In the genomic region with DNA sequence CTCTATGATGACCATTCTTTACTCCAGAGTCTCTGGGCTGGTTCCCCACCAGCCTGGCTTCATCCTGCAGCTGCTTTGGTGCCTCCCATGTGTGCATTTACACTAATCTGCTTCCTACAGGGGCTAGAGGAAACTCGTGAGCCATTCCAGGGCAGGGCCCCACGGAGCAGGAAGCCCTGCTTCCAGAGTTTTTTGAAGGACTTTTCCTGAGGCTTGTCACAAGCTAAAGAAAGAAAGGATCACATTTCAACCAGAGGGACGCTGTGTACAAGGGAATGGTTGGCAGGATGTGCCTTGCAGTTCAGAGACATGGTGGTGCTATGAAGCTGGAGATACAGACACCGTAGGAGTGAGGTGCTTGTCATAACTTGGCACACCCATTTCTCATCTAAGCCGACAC, we compare ENCODE assay signal across 11 mouse cellular contexts. TPM values are rescaled to one million over a fixed set of nuclear protein-coding genes. Genes with fewer than 3 reads are reported as not detected.
DNase-seq lines count a peak whose midpoint lies in the region; ATAC-seq lines count a peak whose summit lies in the region.
"Had no signal": no experiment of that assay in that cellular context is flagged by ENCODE, and none has a peak within 500 bp of the region (broad histone marks: within the 10 kb centered on the region; RNA-seq: fewer than 3 reads in every experiment).

No protein-coding gene starts in this region.

- no peak for DNase-seq in liver, embryonic 13.5 days
- peak; percentile 35 for DNase-seq in heart, adult 8-10 months (ENCODE audit: low spot score)
- peak; percentile 18 for DNase-seq in heart, postnatal 4 days
- peak; percentile 10 for DNase-seq in lung, postnatal 25 days (ENCODE audit: low spot score)
- DNase-seq in spleen, postnatal 4 days (ENCODE audit: low spot score in 2 of 2), result no peak
- no peak for DNase-seq in Muller cell, postnatal 12 days (ENCODE audit: inconsistent ontology term)
- DNase-seq: adrenal gland, postnatal 36 days; left cerebral cortex, postnatal 4 days; right cerebral cortex, postnatal 4 days had no signal

- H3K9me3 ChIP-seq in liver, embryonic 13.5 days (replicated peaks), result no peaks in the 10 kb centered on the region
- no peaks in the 10 kb centered on the region for H3K9me3 ChIP-seq in liver, embryonic 12.5 days (replicated peaks)

- no peak overlapping the region; the same call in 1 of the 2 replicates for H3K27ac ChIP-seq in liver, embryonic 13.5 days
- H3K27ac ChIP-seq in liver, embryonic 12.5 days, result no peak overlapping the region

- peak; percentile 20; the same call in 1 of the 2 replicates for ATAC-seq in liver, embryonic 13.5 days (ENCODE audit: low read depth)
- ATAC-seq in liver, embryonic 12.5 days, result no peak
- ATAC-seq in erythroblast, adult 5-6 weeks (replicated peaks; ENCODE audit: low FRiP score, poor library complexity, severe bottlenecking), result no peak

- H3K9ac ChIP-seq in liver, embryonic 13.5 days, result no peak overlapping the region
- H3K9ac ChIP-seq in liver, embryonic 12.5 days, result no peak overlapping the region

- H3K4me3 ChIP-seq in liver, embryonic 13.5 days (replicated peaks), result no peak overlapping the region
- H3K4me3 ChIP-seq in liver, embryonic 12.5 days, result no peak overlapping the region

- WGBS in liver, embryonic 13.5 days (ENCODE audit: insufficient replicate concordance), result 32% methylated on average over 5 of the region's 5 CpGs
- WGBS in liver, embryonic 12.5 days (ENCODE audit: insufficient replicate concordance), result 35% methylated on average over 5 of the region's 5 CpGs

- H3K36me3 ChIP-seq in liver, embryonic 13.5 days, result no peaks in the 10 kb centered on the region
- no peaks in the 10 kb centered on the region for H3K36me3 ChIP-seq in liver, embryonic 12.5 days

- H3K27me3 ChIP-seq in liver, embryonic 13.5 days, result no peaks in the 10 kb centered on the region
- H3K27me3 ChIP-seq in liver, embryonic 12.5 days (replicated peaks), result no peaks in the 10 kb centered on the region

- no peaks in the 10 kb centered on the region for H3K4me1 ChIP-seq in liver, embryonic 13.5 days (replicated peaks)
- no peaks in the 10 kb centered on the region for H3K4me1 ChIP-seq in liver, embryonic 12.5 days

- no peak overlapping the region for H3K4me2 ChIP-seq in liver, embryonic 13.5 days
- H3K4me2 ChIP-seq in liver, embryonic 12.5 days, result no peak overlapping the region

RNA-seq across cellular contexts. Expression of a gene that starts 14.8 kb away (rescaled TPM):
- polyA plus RNA-seq in liver, embryonic 13.5 days (2015; fragmentation: Nextera tagmentation; extraction: Ambion mirVana), result 10.3 and 12.0 TPM in 2 replicates
- polyA plus RNA-seq in liver, embryonic 12.5 days (2016; fragmentation: Nextera tagmentation; extraction: Ambion mirVana), result 11.9 and 13.0 TPM in 2 replicates
- total RNA-seq in heart, adult 8-10 months (2022), result 10 to 100 TPM in 2 of 4 experiments, 1 to 10 TPM in 2; 7.3 to 10.9 (median 9.0) TPM
- 1 to 10 TPM; 3.8 to 4.3 TPM for total RNA-seq in heart, postnatal 4 days (2021)
- 13.8 and 31.6 TPM in 2 replicates for total RNA-seq in erythroblast, adult 5-6 weeks (2015; ENCODE audit: low replicate concordance)
- total RNA-seq in erythroblast, adult 5-6 weeks (2017; ENCODE audit: low replicate concordance), result 14.1 and 16.7 TPM in 2 replicates

Comparison
In these comparisons a context has a peak if more than half of its experiments do, and no peak if none do; other contexts are left out.
1. DNase-seq: peak in heart, adult 8-10 months (single experiment), heart, postnatal 4 days (single experiment) and lung, postnatal 25 days (single experiment); none in liver, embryonic 13.5 days (single experiment), spleen, postnatal 4 days (0 of 2) and Muller cell, postnatal 12 days (single experiment).